Mouse (Mus musculus) bone marrow, adult 2 months (tissue): ENCODE results near the gene Mymx. TPM values are rescaled to one million over a fixed set of nuclear protein-coding genes. Genes with fewer than 3 reads are reported as not detected.

Experiments
- H3K27ac ChIP-seq: fragments of 200-500 bp; 2 replicates; pipeline ENCODE4 v1.5.1; 2012; ENCODE audit warnings: low read depth, mild to moderate bottlenecking, control low read depth, inconsistent platforms, low read length; ENCODE audit not compliant: control insufficient read depth, poor library complexity, insufficient read depth
- H3K4me1 ChIP-seq: fragments of 200-500 bp; 2 replicates; pipeline ENCODE4 v1.6.1; 2011; ENCODE audit warnings: low read length; ENCODE audit not compliant: control insufficient read depth, insufficient read depth
- H3K4me3 ChIP-seq: fragments of 200-500 bp; replicated peaks from 2 replicates; pipeline ENCODE3; 2011; ENCODE audit warnings: mild to moderate bottlenecking, low read depth, low read length, control low read depth; ENCODE audit not compliant: control insufficient read depth
- CTCF ChIP-seq: fragments of 200-500 bp; IDR thresholded peaks from 2 replicates; pipeline ENCODE4 v1.5.1; 2011; ENCODE audit warnings: low read length, control low read depth; ENCODE audit not compliant: control insufficient read depth, insufficient read depth
- POLR2A ChIP-seq: fragments of 200-500 bp; IDR thresholded peaks from 2 replicates; pipeline ENCODE4 v1.6.1; 2011; ENCODE audit warnings: low read depth, mild to moderate bottlenecking, control low read depth, low read length, borderline replicate concordance; ENCODE audit not compliant: control insufficient read depth
- WGBS: fragments of 180-500 bp; shearing (Covaris S2); methylation state at CpG from one replicate; pipeline ENCODE4 v1.1.7; 2018; 5-methylcytosine and 5-hydroxymethylcytosine counted together
- polyA plus RNA-seq: library from polyadenylated mRNA; stranded (reverse); fragments of >200 nt; gene quantifications from 2 replicates; pipeline ENCODE4 v1.2.4, GENCODE M21; 2011; ENCODE audit warnings: low replicate concordance; ENCODE audit not compliant: missing spikeins, insufficient read depth, insufficient read length

Mymx gene
- polyA plus RNA-seq, 1 experiment = 9.3 TPM

DNA sequence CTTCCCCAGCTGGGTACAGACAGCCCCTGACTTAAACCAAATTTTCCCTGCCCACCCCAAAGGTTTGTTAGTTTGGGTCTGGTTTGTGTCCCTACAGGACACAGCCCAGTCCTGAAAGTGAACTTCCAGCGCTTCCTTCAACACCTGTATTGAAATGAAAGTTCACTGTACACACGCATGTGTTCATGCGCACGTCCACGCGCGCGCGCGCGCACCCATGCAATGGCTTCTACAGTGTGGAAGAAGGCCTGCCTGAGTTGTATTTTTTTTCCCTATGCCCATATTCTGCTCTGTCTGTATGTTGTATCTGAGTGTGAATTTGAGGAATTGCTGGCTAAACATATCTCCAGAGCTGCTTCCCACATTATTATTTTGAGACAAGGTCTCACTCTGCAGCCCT lies 36.8 kb downstream of the Mymx start:
- Histone ChIP-seq H3K4me1 (no peaks in the 10 kb centered on the region; the same call in 1 of the 2 replicates), H3K27ac (no peak overlapping the region), H3K4me3 (no peak overlapping the region)
- TF ChIP-seq POLR2A (no peak), CTCF (no peak)
- 94% methylated on average over 11 of the region's 11 CpGs for WGBS

DNA sequence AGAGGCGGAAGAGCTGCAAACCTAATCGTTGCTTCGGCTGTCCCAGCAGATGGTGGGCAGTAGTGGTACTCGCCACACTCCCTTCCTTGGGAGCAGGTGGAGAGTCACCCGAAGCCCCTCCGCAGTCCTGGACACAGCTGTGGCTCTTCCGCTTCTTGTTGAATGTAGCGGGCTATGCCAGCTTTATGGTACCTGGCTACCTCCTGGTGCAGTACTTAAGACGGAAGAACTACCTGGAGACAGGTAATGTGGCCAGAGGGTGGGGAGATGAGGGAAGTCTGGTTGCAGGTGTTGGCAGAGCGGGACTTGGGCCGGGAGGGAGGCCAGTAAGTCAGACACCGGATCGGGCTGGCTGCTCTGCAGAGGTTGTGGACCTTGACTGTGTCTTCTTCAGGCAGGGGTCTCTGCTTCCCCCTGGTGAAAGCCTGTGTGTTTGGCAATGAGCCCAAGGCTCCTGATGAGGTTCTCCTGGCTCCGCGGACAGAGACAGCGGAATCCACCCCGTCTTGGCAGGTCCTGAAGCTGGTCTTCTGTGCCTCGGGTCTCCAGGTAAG lies 37.3 kb downstream of the Mymx start:
- no peak for TF ChIP-seq POLR2A
- WGBS = 21% methylated on average over 18 of the region's 18 CpGs
- Histone ChIP-seq H3K4me3 (peak overlapping the region; percentile 85), H3K4me1 (no peaks in the 10 kb centered on the region; the same call in 1 of the 2 replicates), H3K27ac (peak overlapping the region; percentile 78)

DNA sequence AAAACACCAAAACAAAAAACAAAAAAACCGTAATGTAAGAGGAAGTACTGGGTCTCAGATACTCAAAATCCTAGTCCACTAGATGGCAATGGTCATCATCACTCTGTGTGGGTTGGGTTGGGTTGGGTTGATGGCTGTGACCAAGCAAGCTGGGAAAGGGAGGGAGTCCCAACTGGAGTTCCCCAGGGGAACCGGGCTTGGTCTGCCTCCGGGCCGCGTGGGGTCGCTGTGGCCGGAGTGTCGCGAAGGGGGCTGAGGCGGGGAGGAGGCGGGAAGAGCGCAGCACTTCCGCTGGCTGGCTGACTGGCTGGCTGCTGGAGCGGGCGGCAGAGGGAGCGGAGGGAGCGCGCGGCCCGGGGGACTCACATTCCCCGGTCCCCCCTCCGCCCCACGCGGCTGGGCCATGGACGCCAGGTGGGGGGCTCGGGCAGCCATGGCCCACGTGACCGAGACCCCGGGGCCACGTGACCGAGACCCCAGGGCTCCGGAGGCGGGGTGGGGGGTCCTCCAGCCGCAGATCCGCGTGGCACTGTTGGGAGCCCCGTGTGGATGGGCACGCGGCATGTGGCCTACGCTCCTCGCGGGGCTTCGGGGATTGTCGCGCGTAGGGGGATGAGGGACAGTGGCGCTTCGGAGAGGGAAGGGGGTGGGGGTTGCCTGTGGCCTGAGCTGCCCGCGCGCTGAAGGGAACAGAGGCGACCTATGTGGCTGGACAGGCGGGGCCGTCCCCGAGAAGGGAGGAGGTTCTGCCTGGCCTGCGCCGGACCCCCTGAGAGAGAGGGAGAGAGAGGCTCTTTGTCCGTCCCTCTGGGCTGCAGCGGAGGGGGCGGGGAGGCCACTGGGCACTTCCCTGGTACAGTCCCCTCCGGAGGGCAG lies 38.0 kb downstream of the Mymx start, which contains the start of gene Slc35b2:
Gene Slc35b2 (plus strand): TSS at position 220 of the 876 bp plus-strand sequence.
- peak within 1 kb of the TSS; percentile 85 for H3K4me3 ChIP-seq
- no peaks in the 10 kb centered on the region; the same call in 1 of the 2 replicates for H3K4me1 ChIP-seq
- peak; percentile 74 for TF ChIP-seq CTCF
- TF ChIP-seq POLR2A = peak; percentile 76
- H3K27ac ChIP-seq = peak within 1 kb of the TSS; percentile 78
- WGBS = 1% methylated on average over 60 of the region's 61 CpGs

DNA sequence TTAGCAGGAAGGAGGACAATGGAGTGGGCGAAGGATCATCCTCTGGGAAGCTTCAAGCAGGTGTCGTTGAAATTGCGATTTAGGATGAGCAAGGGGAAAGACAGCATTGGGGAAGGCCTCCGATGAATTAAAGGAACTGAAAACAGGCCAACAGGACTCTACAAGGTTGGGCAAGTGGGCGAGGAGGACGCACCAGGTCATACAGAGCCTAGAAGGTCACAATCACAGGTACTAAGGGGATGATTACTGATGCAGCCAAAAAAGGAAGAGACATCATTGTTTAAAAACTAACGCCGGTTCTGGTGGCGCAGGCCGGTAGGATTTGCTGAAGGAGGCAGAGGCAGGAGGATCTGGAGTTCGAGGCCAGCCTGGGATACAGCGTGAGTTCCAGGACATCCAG lies 38.7 kb downstream of the Mymx start:
- WGBS = 56% methylated on average over 12 of the region's 12 CpGs
- Histone ChIP-seq H3K4me3 (no peak overlapping the region), H3K27ac (no peak overlapping the region), H3K4me1 (no peaks in the 10 kb centered on the region; the same call in 1 of the 2 replicates)
- no peak for TF ChIP-seq CTCF
- TF ChIP-seq POLR2A = no peak

DNA sequence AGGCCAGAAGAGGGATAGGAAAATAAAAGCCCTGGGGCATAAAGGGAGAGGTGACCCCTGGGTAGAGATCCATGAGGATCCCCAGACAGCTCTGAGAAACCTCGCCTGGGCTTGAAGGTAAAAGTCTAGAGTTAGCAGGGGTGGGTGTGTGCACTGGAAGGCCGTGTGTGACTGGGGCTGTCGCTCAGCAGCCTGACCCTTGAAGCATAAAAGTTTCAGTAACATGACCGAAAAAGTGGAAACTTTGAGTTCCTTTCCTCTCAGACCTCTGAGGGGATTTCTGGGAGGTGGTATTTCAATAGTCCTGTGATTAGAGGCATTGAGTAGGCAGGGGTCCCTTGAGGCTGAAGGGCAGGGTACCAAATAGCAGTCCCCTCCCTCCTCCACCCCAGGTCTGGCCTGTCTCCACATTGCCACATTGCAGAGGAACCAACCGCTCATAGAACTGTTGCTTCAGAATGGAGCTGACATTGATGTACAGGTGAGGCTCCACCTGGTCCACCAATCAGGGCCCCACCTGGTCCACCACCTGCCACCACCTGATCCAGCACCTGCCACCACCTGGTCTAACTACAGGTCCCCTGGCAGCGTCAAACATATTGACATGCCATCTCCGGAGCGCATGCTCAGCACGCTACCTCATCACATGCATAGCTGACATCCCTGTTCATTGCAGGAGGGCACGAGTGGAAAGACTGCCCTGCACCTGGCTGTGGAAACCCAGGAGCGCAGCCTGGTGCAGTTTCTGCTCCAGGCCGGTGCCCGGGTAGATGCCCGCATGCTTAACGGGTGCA lies 42.0 kb downstream of the Mymx start:
- Histone ChIP-seq H3K4me1 (no peaks in the 10 kb centered on the region; the same call in 1 of the 2 replicates), H3K27ac (no peak overlapping the region), H3K4me3 (no peak overlapping the region)
- TF ChIP-seq CTCF (no peak), POLR2A (no peak)
- 86% methylated on average over 15 of the region's 15 CpGs for WGBS

DNA sequence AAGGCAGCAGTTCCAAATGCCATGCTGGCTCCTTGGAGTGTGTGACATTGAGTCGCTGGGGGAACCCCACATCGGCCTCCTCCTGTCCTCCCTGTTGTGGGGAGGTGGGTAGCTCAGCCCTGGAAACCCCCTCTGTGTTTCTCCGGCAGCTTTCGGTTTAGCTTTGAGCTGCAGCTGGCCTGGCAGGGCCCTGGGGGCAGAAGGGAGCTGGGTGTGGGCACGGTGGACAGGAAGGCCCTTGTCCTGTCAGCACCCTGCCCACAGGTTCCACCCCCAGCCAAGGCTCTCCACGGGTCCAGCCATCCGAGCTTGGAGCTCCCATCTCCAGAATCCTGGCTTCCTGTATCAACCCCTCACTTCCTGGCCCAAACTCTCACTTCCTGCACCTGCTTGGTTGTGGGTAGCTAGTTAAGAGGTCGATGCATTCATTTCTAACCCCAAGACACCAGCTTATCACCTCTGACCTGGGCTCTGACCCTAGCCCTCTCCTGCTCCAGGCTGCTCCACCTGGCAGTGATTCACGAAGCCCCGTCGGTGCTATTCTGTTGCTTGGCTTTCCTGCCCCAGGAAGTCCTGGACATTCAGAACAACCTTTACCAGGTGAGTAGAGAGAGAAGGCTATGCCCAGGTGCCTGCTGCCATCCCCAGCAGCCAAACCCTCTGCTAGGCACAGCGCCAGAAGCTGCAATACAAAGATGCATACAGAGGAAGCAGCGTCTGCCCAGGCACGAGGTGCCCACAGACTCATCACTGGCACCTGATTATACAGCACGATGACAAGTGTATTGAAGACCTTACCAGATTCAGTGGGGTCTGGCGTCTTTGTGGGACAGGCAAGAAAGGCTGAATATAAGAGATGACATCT lies 43.7 kb downstream of the Mymx start:
- peak overlapping the region; percentile 66 for H3K27ac ChIP-seq
- 20% methylated on average over 16 of the region's 16 CpGs for WGBS
- H3K4me3 ChIP-seq = peak overlapping the region; percentile 75
- TF ChIP-seq POLR2A (peak; percentile 33; the same call in 1 of the 2 replicates), CTCF (no peak)
- no peaks in the 10 kb centered on the region; the same call in 1 of the 2 replicates for H3K4me1 ChIP-seq

DNA sequence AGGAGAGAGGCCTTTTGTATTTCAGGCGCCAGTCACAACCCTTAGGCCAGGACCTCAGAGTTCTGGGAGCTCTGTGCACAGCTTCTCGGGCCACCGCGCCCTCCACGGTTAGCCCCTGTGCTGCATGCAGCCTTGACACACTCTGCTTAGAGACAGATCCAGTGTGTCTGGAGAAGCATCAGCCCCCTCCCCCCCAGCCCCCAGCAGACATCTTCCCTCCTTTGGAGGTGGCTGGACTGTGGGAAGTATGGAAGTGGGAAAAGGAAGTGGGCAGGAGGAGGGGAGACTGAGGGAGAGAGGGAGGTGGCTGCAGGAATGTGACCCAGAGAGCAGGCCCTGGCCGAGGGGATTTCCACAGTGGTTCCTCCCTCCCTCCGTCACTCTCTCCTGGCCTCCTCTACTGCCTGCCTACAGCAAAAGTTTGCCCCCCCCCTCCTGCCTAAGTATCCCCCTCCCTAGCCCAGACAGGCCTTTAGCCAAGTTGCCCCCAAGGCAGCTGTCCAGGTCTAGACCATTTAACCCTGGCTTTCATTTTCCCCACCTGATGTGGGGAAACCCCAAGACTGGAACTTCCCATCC lies 44.6 kb downstream of the Mymx start:
- H3K27ac ChIP-seq = peak overlapping the region; percentile 66
- TF ChIP-seq CTCF (no peak), POLR2A (no peak)
- H3K4me1 ChIP-seq = no peaks in the 10 kb centered on the region; the same call in 1 of the 2 replicates
- WGBS = 5% methylated on average over 7 of the region's 7 CpGs
- H3K4me3 ChIP-seq = peak overlapping the region; percentile 75
